Mouse (Mus musculus) embryo, embryonic 9.5 days (tissue): Measurements from ENCODE around the gene Mindy2.

ENCODE experiments used
- DNase-seq: peaks from one replicate; pipeline ENCODE4 v3.0.0-alpha.2; 2017; ENCODE audit errors: extremely low spot score

Mindy2 gene

GRCm38 (mm10) chr9:70657013-70657967 lies at the start of gene Mindy2:
Gene Mindy2 (minus strand): TSS chr9:70657174.
- DNase-seq = peak; percentile 96

DNA sequence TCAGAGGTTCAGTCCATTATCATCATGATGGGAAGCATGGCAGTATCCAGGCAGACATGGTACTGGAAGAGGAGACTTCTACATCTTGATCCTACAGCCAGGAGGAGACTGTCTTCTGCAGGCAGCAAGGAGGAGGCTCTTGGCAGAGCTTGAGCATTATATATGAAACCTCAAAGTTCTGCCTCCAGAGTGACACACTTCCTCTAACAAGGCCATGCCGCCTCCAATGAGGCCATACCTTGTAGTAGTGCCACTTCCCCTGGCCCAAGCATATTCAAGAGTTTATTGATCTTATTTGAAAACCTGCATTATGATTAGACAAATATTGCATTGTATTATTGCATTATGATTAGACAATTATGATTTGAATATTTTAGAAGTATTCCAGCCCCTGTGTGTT lies 49.5 kb upstream of the Mindy2 start:
- no peak for DNase-seq

DNA sequence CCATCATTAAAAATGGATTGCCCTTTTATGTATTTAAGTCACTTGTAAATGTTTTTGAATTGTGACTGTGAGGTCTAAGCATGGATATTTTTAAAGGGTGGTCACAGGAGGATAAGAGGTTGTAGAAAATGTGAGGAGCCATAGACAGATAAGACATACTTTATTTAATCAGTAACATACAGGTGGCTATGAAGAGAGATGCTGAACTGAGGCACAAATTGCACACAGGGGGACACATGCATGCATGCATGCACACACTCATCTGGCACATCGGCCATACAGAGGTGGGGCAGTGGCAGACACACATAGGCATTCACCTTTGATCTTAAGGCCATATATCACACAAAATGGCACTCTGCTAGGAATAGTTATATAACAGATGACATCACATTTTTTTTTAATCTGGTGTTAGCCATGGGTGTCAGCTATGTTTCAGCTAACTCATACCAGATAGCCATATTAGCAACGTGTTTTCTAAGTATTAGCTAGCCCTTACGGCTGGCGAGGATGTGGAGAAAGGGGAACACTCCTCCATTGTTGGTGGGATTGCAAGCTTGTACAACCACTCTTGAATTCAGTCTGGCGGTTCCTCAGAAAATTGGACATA lies 46.7 kb upstream of the Mindy2 start:
- no peak for DNase-seq

DNA sequence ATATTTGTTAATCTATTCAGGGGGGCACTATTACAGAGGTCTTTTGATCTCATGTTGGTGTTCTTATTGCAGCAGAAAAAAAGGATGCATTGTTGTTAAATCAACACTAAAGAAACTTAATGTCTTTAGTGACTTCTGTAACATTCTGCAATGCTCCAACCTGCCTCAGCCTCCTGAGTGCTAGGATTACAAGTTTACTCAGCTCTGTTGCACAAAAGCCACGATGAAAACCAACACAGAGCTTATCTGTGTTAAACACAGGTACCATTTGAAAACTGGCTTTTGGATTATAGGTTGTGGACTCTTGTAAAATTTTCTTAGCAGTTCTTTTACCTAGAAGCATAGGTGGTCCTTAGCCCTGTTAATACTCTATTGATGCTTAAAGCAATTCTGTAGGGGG lies 41.1 kb upstream of the Mindy2 start:
- DNase-seq = no peak

DNA sequence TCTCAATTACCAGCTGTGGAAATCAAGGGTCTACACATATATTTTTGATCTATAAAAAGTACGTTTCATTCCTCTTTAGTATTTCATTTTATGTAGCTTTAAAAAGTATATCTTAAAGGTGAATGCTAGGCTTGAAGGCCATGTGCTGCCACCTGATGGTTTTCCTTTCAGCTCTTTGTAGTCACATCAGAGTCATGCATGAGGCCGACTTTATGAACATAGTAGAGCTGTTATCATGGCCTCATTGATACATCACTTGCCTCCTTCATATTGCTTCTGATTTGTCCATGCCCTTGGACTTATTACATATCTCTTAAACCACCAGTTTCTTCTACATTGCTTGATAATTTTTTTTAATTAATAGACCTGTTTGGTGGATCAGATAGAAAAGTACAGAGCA lies 38.7 kb upstream of the Mindy2 start:
- no peak for DNase-seq

GRCm38 (mm10) chr9:70691772-70692693 lies 35.1 kb upstream of the Mindy2 start:
- DNase-seq = no peak

DNA sequence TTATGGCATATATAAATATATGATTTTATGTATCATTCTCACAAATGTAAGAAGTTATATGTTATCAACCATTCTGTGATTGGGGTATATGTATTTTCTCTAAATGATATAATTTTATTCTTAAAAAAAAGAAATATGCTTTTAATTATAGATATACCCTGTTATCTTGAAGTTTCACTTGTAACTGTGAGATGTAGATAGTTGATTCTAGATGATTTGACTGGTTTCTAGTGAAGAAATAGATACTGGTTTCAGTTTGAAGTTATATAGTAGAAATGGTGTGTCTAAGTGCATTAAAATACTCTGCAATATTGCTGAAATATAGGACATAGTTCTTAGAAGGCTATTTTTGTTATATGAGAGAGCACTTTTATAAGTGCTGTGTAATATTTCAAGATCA lies 33.6 kb upstream of the Mindy2 start:
- no peak for DNase-seq

- DNase-seq = no peak
Measured at GRCm38 (mm10) chr9:70689926-70690325, 33.0 kb upstream of the Mindy2 start.

DNA sequence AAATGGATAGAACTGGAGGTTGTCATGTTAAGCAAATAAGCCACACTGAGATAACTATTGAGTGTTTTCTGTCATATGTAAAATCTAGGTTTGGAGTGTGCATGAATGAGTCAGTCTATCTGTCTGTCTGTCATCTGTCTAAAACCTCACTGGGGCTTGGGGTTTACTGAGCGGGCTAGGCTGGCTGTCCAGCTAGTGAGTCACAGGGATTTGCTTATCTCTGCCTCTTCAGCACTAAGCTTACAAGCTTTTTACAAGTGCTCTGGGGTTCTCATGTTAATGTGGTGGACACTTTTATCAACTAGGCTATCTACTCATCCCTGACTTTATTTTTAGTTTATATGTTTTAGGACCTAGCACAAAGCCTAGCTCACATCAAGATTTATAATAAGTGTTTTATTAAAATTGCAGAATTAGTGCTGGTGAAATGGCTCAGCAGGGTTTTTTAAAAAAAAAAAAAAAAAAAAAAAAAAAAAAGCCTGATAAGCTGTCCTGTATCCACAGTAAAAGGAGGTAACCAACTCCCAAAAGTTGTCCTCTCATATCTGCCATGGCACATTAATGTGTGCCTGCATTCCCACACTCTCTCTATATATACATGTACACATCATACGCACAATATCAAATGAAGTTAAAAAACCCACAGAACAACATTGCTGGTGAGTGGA lies 31.5 kb upstream of the Mindy2 start:
- DNase-seq = no peak

- DNase-seq = no peak
Measured at GRCm38 (mm10) chr9:70682202-70682601, 25.2 kb upstream of the Mindy2 start.

- peak; percentile 73 for DNase-seq
Measured at GRCm38 (mm10) chr9:70679132-70680091, 22.4 kb upstream of the Mindy2 start.

- peak; percentile 99 for DNase-seq
Measured at GRCm38 (mm10) chr9:70678682-70679131, 21.7 kb upstream of the Mindy2 start, which contains the start of gene Adam10. Gene Adam10 (plus strand): TSS chr9:70678997.

DNA sequence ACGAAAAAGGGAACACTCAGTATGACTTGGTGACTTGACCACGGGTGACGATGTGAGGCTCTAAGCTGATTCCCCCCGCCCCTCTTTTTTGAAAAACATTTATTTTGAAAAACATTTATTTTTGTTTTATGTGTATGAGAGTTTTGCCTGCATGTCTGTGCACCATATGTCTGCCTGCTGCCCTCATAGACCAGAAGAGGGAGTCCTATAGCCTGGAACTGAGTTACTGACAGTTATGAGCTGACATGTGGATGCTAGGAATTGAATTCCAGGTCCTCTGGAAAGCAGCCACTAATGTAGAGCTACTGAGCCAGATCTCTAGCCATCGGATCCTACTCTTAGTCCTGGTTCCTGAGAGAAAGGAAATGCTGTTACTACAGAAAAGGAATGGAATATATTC lies 19.0 kb upstream of the Mindy2 start:
- DNase-seq = no peak

GRCm38 (mm10) chr9:70675117-70675516 lies 18.1 kb upstream of the Mindy2 start:
- DNase-seq = no peak

- no peak for DNase-seq
Measured at GRCm38 (mm10) chr9:70673656-70674055, 16.7 kb upstream of the Mindy2 start.

DNA sequence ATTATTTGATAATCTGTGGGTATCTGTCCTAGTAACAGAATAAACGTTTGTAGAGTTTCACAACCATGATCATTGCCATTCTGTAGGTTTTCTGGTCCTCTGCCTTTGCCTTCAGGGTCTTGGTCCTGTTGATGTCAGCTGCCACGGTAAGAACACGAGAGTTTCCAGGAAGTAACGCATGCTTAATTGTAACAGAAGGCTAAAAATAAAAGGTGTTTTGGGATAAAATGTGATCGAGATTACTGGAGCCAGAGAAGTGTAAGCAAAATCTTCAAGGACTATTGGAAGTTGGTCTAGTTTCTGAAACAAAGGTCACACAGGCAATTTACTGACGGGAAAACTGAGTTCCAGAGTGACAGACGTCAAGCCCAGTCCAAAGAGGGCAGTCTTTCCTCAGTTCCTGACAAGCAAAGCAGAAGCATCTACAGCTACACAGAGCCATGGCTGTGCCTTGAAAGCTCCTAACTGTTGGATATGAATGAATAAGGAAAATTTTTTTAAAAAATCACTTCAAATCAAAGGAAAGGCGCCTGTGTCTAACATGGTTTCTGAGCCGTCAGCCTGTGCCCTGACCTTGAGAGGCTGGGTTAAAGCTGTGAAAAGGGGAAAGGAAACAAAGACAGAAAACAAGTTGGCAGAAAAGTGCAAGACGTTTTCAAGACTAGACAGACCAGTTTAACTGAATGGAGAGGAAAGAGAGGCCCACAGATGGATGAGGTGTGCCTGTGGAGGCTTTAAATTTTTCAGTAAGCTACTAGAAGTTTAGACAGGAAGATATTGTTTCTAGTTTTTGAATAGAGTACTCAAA lies 15.0 kb upstream of the Mindy2 start:
- DNase-seq = no peak

GRCm38 (mm10) chr9:70671278-70671677 lies 14.3 kb upstream of the Mindy2 start:
- no peak for DNase-seq

DNA sequence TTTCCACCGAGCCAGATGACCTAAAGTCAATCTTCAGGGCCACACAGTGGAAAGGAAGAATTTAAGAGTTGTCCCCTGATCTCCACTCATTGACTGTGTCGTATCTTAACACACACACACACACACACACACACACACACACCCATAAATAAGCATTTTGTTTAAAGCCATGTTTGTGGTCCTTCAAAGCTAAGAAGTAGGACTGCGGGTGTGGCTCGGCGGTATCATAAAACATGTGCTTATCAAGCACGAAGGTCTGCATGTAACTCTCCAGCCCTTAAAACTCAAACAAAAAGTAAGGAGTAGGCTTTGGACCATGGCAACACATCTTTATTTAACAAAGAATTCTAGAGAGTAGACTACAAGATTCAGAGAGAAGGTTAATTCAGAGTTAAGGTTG lies 13.4 kb upstream of the Mindy2 start:
- no peak for DNase-seq

DNA sequence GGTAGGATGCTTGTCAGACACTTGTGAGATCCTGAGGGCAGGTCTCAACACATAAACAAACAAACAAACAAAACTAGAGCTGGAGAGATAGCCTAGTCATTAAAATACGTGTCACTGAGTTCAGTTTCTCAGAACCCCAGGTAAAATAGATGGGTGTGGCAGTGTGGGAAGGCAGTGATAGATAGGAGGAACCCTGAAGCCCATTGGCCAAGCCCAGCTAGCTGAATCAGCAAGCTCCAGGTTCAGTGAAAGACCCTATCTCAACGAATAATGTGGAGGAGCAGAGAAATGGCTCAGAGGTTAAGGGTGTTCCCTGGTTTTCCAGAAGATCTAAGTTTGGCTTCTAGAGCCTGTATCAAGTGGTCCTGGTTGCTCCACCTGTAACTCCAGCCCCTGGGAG lies 12.2 kb upstream of the Mindy2 start:
- no peak for DNase-seq
